Mouse (Mus musculus) urinary bladder, postnatal 25 days (tissue): ENCODE data around the gene Arid5a.

ENCODE experiments used
- DNase-seq: peaks from one replicate; pipeline ENCODE4 v3.0.0; 2022; ENCODE audit warnings: low spot score

Arid5a gene

GRCm38 (mm10) chr1:36325900-36326321 is 18.4 kb downstream of the Arid5a start:
- no peak for DNase-seq

- no peak for DNase-seq
These were observed 19.3 kb downstream of the Arid5a start for GRCm38 (mm10) chr1:36326815-36327214.

- no peak for DNase-seq
These were observed 24.2 kb downstream of the Arid5a start for GRCm38 (mm10) chr1:36331743-36332142.

- DNase-seq, result no peak
These were observed 25.7 kb downstream of the Arid5a start for GRCm38 (mm10) chr1:36332955-36333887.

- no peak for DNase-seq
These were observed 35.0 kb downstream of the Arid5a start for GRCm38 (mm10) chr1:36342547-36342946.

- no peak for DNase-seq
These were observed 44.8 kb downstream of the Arid5a start for GRCm38 (mm10) chr1:36352351-36352750.

- no peak for DNase-seq
These were observed 49.6 kb downstream of the Arid5a start for GRCm38 (mm10) chr1:36356955-36357695.

- DNase-seq, result no peak
These were observed 60.2 kb downstream of the Arid5a start for GRCm38 (mm10) chr1:36367698-36368097.

GRCm38 (mm10) chr1:36368112-36368968 is 60.8 kb downstream of the Arid5a start:
- DNase-seq, result no peak

- peak; percentile 91 for DNase-seq
These were observed 61.6 kb downstream of the Arid5a start, which contains the start of gene Kansl3 for GRCm38 (mm10) chr1:36368969-36369645. Kansl3 (minus strand) TSS chr1:36369181.

GRCm38 (mm10) chr1:36370918-36371317 is 63.4 kb downstream of the Arid5a start:
- DNase-seq, result no peak

GRCm38 (mm10) chr1:36371934-36372845 is 64.7 kb downstream of the Arid5a start, which contains the start of gene Fer1l5:
Fer1l5 (plus strand) TSS chr1:36372291.
- DNase-seq, result no peak
